Mouse (Mus musculus) frontal cortex, adult 2 months (tissue): Measurements from ENCODE around the gene Polr3gl. TPM values are rescaled to one million over a fixed set of nuclear protein-coding genes. Genes with fewer than 3 reads are reported as not detected.

Experiments used
- DNase-seq, 2 experiments: peaks; one replicate each; pipeline ENCODE4 v3.0.0; 2022; ENCODE audit warnings: low spot score in 1 of 2; ENCODE audit errors: extremely low spot score in 1 of 2
- polyA plus RNA-seq: library from polyadenylated mRNA; depleted of rRNA; stranded (reverse); fragments of >200 nt; gene quantifications from 2 replicates; pipeline ENCODE4 v1.2.3, GENCODE M21; 2012; rRNA removed

The Polr3gl gene
- polyA plus RNA-seq, 1 experiment, result 84.3 TPM

GRCm38 (mm10) chr3:96532050-96532449 lies 61.9 kb downstream of the Polr3gl start:
- DNase-seq, result no peak

GRCm38 (mm10) chr3:96528506-96528905 lies 65.5 kb downstream of the Polr3gl start:
- no peak for DNase-seq

Other genes starting within 250 kb of the Polr3gl start
- not detected in 2 replicates for gene BC107364, start 141.9 kb downstream of the Polr3gl start, polyA plus RNA-seq
- gene Hfe2, start 69.0 kb downstream of the Polr3gl start, polyA plus RNA-seq, result 0.60 and 1.1 TPM in 2 replicates
- 27.5 and 27.7 TPM in 2 replicates for gene Txnip, start 36.2 kb downstream of the Polr3gl start, polyA plus RNA-seq
- gene Gm16253, start 17.2 kb downstream of the Polr3gl start, polyA plus RNA-seq, result not detected in 2 replicates
- 50.2 and 57.4 TPM in 2 replicates for gene Ankrd34a, start 2.5 kb upstream of the Polr3gl start, polyA plus RNA-seq
- 30.3 and 30.7 TPM in 2 replicates for gene Lix1l, start 7.0 kb upstream of the Polr3gl start, polyA plus RNA-seq
- gene Rbm8a, start 35.8 kb upstream of the Polr3gl start, polyA plus RNA-seq, result 37.4 and 40.3 TPM in 2 replicates
- 61.4 and 64.5 TPM in 2 replicates for gene Pex11b, start 41.2 kb upstream of the Polr3gl start, polyA plus RNA-seq
- 0.10 and 0.11 TPM in 2 replicates for gene Gm42957, start 41.3 kb upstream of the Polr3gl start, polyA plus RNA-seq
- 2.9 and 3.2 TPM in 2 replicates for gene Itga10, start 51.4 kb upstream of the Polr3gl start, polyA plus RNA-seq
- 5.9 and 9.8 TPM in 2 replicates for gene Ankrd35, start 76.0 kb upstream of the Polr3gl start, polyA plus RNA-seq
- 25.2 and 25.8 TPM in 2 replicates for gene Pias3, start 102.2 kb upstream of the Polr3gl start, polyA plus RNA-seq
- gene Nudt17, start 114.4 kb upstream of the Polr3gl start, polyA plus RNA-seq, result 10.2 and 10.5 TPM in 2 replicates
- 34.2 and 34.4 TPM in 2 replicates for gene Polr3c, start 133.4 kb upstream of the Polr3gl start, polyA plus RNA-seq
- gene Rnf115, start 133.5 kb upstream of the Polr3gl start, polyA plus RNA-seq, result 46.0 and 49.0 TPM in 2 replicates
- 0.32 and 0.36 TPM in 2 replicates for gene Pdzk1, start 235.1 kb upstream of the Polr3gl start, polyA plus RNA-seq
- gene Cd160, start 235.2 kb upstream of the Polr3gl start, polyA plus RNA-seq, result 0.06 TPM in 1 of 2 replicates, not detected in the other